Mouse (Mus musculus) cortical plate, adult 2 months (tissue): ENCODE data around the gene Haus5. TPM values are rescaled to one million over a fixed set of nuclear protein-coding genes. Genes with fewer than 3 reads are reported as not detected.

ENCODE experiments used
- H3K27ac ChIP-seq: fragments of 200-500 bp; 2 replicates; pipeline ENCODE4 v1.5.1; 2012; ENCODE audit warnings: low read length, control low read depth, inconsistent platforms; ENCODE audit not compliant: insufficient read depth
- H3K4me1 ChIP-seq: fragments of 200-500 bp; 2 replicates; pipeline ENCODE4 v1.6.1; 2011; ENCODE audit warnings: low read length; ENCODE audit not compliant: control insufficient read depth, insufficient read depth
- H3K4me3 ChIP-seq: fragments of 200-500 bp; 2 replicates; pipeline ENCODE4 v1.5.1; 2011; ENCODE audit warnings: mild to moderate bottlenecking, low read length, control low read depth; ENCODE audit not compliant: insufficient read depth
- CTCF ChIP-seq: fragments of 200-500 bp; IDR thresholded peaks from 2 replicates; pipeline ENCODE4 v1.5.1; 2011; ENCODE audit warnings: mild to moderate bottlenecking, control low read depth, low read length; ENCODE audit not compliant: insufficient read depth; ENCODE audit errors: extremely low read depth
- POLR2A ChIP-seq: fragments of 200-500 bp; IDR thresholded peaks from 2 replicates; pipeline ENCODE4 v1.6.1; 2011; ENCODE audit warnings: mild to moderate bottlenecking, low read length, control low read depth; ENCODE audit not compliant: insufficient read depth; ENCODE audit errors: extremely low read depth
- polyA plus RNA-seq: library from polyadenylated mRNA; depleted of rRNA; stranded (reverse); fragments of >200 nt; gene quantifications from 2 replicates; pipeline ENCODE4 v1.2.3, GENCODE M21; 2012; rRNA removed

Haus5 gene
- polyA plus RNA-seq = 7.6 and 9.4 TPM in 2 replicates

DNA sequence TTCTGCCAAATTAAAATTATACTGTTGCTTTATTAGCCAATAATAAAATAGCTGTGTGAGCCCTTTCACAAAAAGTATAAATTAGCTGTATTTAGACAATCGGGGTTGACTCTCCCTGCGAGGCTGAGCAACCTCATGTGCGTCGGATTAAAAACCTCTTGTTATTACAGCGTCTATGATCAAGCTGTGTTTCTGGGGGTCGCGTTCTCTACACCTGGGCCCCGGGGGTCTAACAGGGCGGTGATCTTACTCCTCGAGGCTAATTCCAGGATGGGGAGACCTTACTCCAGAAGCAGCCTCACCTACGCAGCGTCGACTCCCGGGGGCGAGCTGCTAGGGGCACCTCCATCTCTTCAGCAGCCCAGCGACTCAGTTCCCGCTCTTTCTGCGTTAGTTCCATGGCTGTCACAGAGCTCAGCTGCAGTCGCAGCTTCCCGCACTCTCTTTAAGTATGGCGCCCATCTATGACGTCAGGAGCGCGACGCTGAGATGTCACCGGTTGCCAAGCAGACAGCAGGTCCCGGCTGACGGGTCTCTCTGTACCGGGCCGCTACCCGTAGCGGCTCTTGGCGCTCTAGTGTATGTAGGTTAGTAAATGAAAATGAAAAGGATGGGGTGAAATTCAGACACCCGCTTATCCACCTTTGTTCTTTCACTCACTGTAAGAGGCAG is at the start of gene Haus5:
Gene Haus5, minus strand, starts transcription at position 466 of the 672 bp plus-strand sequence.
- H3K27ac ChIP-seq = no peak within 1 kb of the TSS
- peak within 1 kb of the TSS; percentile 35 for H3K4me3 ChIP-seq
- no peaks in the 10 kb centered on the region for H3K4me1 ChIP-seq
- peak; percentile 74 for TF ChIP-seq POLR2A
- TF ChIP-seq CTCF = no peak

DNA sequence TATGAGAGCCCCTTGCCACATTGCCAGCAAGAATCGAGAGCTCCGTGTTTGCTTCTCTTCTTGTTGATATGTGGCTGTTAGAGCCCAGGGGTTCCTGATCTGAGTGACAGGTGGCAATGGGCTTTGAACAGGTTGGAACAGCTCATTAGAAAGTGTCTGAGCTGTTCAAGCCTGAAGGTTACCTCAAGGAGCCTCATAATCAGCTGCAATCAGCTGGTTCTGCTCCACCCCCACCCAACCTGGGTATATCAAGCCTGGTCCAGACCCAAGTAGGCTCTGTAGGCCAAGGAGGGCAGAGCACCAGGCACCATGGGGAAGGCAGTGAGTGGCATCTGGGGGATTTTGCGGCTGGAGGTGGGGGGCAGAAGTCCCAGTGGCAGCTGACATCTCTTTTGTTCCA is 47.1 kb upstream of the Haus5 start, which contains the start of gene Atp4a:
Gene Atp4a, plus strand, starts transcription at position 268 of the 400 bp plus-strand sequence.
- H3K4me1 ChIP-seq = no peaks in the 10 kb centered on the region
- TF ChIP-seq POLR2A (no peak), CTCF (no peak)
- no peak within 1 kb of the TSS for H3K4me3 ChIP-seq
- H3K27ac ChIP-seq = no peak within 1 kb of the TSS

DNA sequence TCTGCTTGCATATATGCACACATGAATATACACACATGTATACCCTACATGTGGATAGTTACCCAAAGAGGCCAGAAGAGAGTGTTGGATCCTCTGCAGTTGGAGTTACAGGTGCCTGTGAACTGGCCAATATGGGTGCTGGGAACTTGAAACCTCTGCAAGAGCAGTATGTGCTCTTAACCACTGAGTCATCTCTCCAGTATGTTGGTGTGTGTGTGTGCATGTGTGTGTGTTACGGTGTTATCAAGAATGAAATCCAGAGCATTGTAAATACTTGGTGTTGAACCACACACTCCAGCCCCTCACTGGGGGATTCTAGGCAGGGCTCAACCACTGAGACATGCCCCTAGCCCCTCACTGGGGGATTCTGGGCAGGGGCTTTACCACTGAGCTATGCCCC is 42.6 kb upstream of the Haus5 start:
- no peak overlapping the region for H3K4me3 ChIP-seq
- no peaks in the 10 kb centered on the region for H3K4me1 ChIP-seq
- TF ChIP-seq CTCF (no peak), POLR2A (no peak)
- H3K27ac ChIP-seq = no peak overlapping the region

DNA sequence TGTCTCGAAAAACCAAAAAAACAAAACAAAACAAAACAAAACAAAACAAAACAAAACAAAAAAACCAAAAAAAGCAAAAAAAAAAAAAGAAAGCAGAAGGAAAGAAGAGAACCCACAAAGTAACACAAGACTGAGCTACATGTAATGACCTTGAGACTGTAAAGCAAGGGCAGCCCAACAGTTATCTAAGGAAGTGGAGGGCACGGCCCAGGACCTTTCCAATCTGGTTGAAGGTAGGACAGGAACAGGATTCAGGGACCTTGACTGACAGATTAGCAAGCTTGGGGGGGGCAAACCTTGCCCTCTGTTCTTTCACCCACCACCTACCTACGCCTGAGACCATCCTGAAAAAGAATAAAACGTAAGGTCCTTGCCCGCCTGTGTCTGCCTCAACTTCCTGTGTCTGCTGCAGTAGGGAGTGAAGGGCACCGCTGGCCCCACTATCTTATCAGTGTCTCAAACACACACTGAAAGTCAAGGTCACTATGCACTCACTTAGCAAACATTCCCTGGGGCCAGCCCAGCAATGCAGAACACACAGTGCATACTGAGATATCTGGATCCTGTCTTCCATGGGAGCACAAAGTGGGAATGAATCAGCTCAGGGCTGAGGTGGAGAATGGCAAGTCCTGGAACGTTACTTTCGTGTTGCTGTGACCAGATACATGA is 41.6 kb upstream of the Haus5 start:
- no peak overlapping the region for H3K4me3 ChIP-seq
- TF ChIP-seq CTCF (no peak), POLR2A (no peak)
- H3K27ac ChIP-seq = no peak overlapping the region
- H3K4me1 ChIP-seq = no peaks in the 10 kb centered on the region

DNA sequence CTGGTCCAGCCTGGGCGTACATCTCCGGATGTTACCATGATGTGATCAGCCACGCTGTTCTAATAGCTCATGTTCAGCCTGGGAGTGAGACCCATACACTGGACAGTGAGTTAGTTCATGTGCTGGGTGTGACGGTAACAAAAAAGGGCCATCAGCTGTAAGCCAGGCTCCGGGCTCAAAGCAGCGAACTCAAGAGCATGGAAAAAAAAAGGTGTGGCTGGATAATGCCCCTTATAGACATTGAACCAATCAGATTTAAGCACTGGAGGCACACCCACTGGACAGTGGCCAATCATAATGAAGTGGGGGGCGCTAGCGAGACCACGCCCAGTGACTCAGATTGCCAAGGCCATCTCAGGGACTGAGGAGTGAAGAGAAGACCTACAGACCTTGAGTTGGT is 33.8 kb upstream of the Haus5 start, which contains the start of gene 2200002J24Rik:
Gene 2200002J24Rik, plus strand, starts transcription at position 338 of the 400 bp plus-strand sequence.
- no peak within 1 kb of the TSS for H3K27ac ChIP-seq
- no peaks in the 10 kb centered on the region for H3K4me1 ChIP-seq
- no peak for TF ChIP-seq POLR2A
- no peak for TF ChIP-seq CTCF
- H3K4me3 ChIP-seq = no peak within 1 kb of the TSS

DNA sequence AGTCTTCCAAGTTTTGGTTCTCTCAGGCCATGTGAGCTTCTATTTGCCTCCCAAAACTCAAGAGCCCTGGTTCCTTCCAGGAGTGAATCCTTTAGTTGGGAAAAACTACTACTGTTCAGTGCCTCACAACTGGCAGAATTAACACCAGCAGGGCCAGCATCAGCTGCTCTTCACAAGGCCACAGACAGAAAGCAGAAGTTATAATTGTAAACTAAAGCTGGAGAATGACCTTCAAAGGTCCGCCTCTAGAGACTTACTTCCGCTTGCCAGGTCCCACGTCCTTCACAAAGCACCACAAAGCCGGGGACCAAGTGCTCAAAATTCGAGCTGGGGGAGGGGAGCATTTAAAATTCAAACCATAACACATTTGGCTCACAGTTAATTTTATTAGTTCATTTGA is 33.3 kb upstream of the Haus5 start:
- Histone ChIP-seq H3K4me1 (no peaks in the 10 kb centered on the region), H3K4me3 (no peak overlapping the region), H3K27ac (no peak overlapping the region)
- TF ChIP-seq POLR2A (no peak), CTCF (no peak)

DNA sequence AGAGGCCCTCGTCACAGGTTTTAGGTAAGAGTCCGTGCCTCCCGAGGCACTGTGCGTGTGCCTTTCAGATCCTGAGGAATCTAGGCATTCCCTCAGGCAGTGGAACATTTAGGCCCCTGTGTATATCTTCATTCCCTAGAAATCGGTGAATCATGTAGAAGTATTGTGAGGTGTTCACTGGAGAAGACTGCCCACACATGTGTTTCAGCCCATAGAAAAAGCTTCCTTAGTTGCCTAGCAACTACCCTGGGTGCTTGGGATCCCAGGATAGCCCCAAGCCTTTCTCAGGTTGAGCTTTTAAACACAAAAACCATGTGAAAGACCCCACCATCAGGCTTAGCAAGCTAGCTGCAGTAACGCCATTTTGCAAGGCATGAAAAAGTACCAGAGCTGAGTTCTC is 23.5 kb upstream of the Haus5 start:
- Histone ChIP-seq H3K27ac (no peak overlapping the region), H3K4me3 (no peak overlapping the region), H3K4me1 (peaks cover 2% of the 10 kb centered on the region; the same call in 1 of the 2 replicates)
- no peak for TF ChIP-seq POLR2A
- no peak for TF ChIP-seq CTCF

DNA sequence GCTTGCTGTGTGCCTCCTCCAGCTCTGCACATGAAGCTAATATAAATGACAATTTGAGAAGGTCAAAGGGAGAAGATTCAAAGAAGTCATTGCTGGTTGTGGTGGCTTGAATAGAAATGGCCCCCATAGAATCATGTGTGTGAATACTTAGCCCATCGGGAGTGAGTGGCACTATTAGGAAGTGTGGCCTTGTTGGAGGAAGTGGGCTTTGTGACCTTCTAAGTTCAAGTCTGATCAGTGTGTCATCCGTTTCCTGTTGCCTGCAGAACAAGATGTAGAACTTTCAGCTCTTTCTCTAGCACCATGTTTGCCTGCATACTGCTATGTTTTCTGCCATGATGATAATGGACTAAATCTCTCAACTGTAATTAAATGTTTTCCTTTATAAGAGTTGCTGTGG is 18.6 kb upstream of the Haus5 start:
- H3K27ac ChIP-seq = no peak overlapping the region
- no peak for TF ChIP-seq POLR2A
- TF ChIP-seq CTCF = no peak
- H3K4me3 ChIP-seq = no peak overlapping the region
- H3K4me1 ChIP-seq = peaks cover 2% of the 10 kb centered on the region; the same call in 1 of the 2 replicates

DNA sequence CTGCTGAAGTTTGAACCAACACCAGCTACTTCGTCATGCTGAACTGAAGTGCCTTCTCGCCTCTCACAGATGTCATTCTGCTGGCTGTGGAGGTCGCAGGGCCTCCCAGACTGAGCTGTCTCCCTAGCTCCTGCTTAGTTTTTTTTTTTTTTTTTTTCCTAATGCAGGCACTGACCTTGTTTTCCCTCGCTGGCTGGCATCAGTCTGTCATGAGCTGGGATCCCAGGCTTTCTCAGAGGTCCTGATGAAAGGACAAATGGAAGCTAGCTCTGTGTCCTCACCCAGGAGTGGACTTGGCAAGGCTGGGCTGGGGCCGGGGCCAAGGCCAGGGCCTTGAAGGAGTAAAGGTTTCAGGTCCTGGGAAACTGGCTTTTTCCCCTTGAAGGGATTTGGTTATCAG is 17.1 kb upstream of the Haus5 start:
- no peak for TF ChIP-seq CTCF
- no peak for TF ChIP-seq POLR2A
- Histone ChIP-seq H3K27ac (no peak overlapping the region), H3K4me1 (no peaks in the 10 kb centered on the region), H3K4me3 (no peak overlapping the region)

DNA sequence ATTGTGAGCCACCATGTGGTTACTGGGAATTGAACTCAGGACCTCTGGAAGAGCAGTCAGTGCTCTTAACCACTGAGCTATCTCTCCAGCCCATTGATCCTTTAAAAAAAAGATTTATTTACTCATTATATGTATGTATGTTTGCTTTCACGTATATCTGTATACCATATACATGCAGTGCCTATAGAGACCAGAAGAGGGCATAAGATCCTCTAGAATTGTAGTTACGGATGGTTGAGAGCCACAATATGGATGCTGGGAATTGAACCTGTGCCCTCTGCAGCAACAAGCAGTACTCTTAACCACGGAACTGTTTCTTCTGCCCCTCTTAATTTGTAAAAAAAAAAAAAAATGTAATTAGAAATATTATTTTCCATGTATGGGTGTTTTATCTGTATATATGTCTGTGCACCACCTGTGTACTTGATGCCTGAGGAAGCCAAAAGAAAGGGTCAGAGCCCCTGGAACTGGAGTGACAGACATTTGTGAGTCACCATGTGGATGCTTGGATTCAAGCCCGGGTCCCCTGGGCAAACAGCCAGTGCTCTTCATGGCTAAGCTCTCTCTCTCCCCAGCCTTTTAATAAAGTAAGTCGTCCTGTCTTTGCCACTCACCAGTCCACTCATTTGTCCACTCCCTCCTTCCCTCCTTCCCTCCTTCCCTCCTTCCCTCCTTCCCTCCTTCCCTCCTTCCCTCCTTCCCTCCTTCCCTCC is 13.6 kb upstream of the Haus5 start:
- Histone ChIP-seq H3K4me3 (no peak overlapping the region), H3K4me1 (no peaks in the 10 kb centered on the region), H3K27ac (no peak overlapping the region)
- TF ChIP-seq CTCF (no peak), POLR2A (no peak)
